Mouse (Mus musculus) liver, embryonic 14.5 days (tissue): Measurements from ENCODE around the gene Myo18b.

Experiments
- CTCF ChIP-seq: IDR thresholded peaks from 2 replicates; pipeline ENCODE4 v1.5.1; 2016; ENCODE audit warnings: antibody characterized with exemption, low read depth, control low read depth
- EP300 ChIP-seq: IDR thresholded peaks from 2 replicates; pipeline ENCODE4 v1.6.1; 2016; ENCODE audit warnings: antibody characterized with exemption, low read depth

DNA sequence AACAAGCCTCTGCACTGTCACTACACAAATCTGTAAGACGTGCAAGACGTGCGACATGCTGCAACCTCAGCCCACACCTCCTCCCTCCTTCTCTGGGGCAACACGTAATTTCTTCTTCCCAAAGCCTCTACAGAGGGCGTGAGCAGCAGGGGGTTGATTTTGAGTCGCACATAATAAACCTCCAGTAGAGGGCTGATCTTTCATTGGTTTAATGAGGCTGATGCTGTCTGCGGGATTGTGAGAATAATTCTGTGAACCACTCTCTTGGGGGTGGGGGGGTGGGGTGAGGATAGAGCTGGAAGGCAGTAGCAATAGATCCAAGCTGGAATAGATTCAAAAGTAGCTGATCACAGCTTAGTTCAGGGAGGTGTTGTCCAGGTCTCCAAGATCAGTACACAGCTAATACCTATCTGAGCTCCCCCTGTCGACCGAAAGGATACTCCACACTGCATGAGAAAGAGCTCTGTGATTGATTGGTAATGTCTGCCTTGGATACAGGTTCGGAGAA, 235.2 kb downstream of the Myo18b start:
- TF ChIP-seq CTCF, result no peak
- no peak for TF ChIP-seq EP300
